Mouse (Mus musculus) cerebellum, adult 2 months (tissue): ENCODE data around the gene Nrxn2.

Experiments
- CTCF ChIP-seq: fragments of 200-500 bp; IDR thresholded peaks from 2 replicates; pipeline ENCODE4 v1.5.1; 2011; ENCODE audit warnings: low read depth, mild to moderate bottlenecking, control low read depth, low read length, moderate library complexity, borderline replicate concordance; ENCODE audit not compliant: insufficient read depth
- POLR2A ChIP-seq: fragments of 200-500 bp; IDR thresholded peaks from 2 replicates; pipeline ENCODE4 v1.6.1; 2011; ENCODE audit warnings: low read length, control low read depth, borderline replicate concordance; ENCODE audit not compliant: insufficient read depth

GRCm38 (mm10) chr19:6545481-6545880, 127.0 kb downstream of the Nrxn2 start:
- TF ChIP-seq CTCF (no peak), POLR2A (no peak)
